Mouse (Mus musculus) R1 (cell line): ENCODE measurements at regions not wholly inside any gene's neighbourhood (a gene's known extent, or its start where the extent isn't known, plus 50 kb on each side); places are given as distances from the start of the nearest gene placed in this dataset.

Source experiments
- DNase-seq: peaks from one replicate; pipeline ENCODE4 v3.0.0-alpha.2; 2018; ENCODE audit warnings: low read depth, low spot score

GRCm38 (mm10) chr15:52095629-52096190 is 1789.0 kb upstream of the Gm7489 start:
- DNase-seq = no peak

GRCm38 (mm10) chr15:52108761-52109160 is 1775.9 kb upstream of the Gm7489 start:
- DNase-seq = no peak

- DNase-seq = no peak
Measured at GRCm38 (mm10) chr15:52114368-52115036, 1770.2 kb upstream of the Gm7489 start.

GRCm38 (mm10) chr15:52136693-52137092 is 1748.0 kb upstream of the Gm7489 start:
- DNase-seq = no peak

GRCm38 (mm10) chr15:52153421-52153820 is 1731.3 kb upstream of the Gm7489 start:
- peak; percentile 65 for DNase-seq

- no peak for DNase-seq
Measured at GRCm38 (mm10) chr15:52155784-52156183, 1728.9 kb upstream of the Gm7489 start.

- no peak for DNase-seq
Measured at GRCm38 (mm10) chr15:52156779-52157178, 1727.9 kb upstream of the Gm7489 start.

- DNase-seq = peak; percentile 54
Measured at GRCm38 (mm10) chr15:52160181-52161088, 1724.3 kb upstream of the Gm7489 start.

GRCm38 (mm10) chr15:52161089-52161442 is 1723.6 kb upstream of the Gm7489 start:
- no peak for DNase-seq

- DNase-seq = no peak
Measured at GRCm38 (mm10) chr15:52161568-52162316, 1723.0 kb upstream of the Gm7489 start.

GRCm38 (mm10) chr15:52166144-52166543 is 1718.6 kb upstream of the Gm7489 start:
- DNase-seq = no peak

- no peak for DNase-seq
Measured at GRCm38 (mm10) chr15:52166595-52167443, 1717.9 kb upstream of the Gm7489 start.

GRCm38 (mm10) chr15:52167811-52168210 is 1716.9 kb upstream of the Gm7489 start:
- no peak for DNase-seq

- no peak for DNase-seq
Measured at GRCm38 (mm10) chr15:52176951-52177350, 1707.8 kb upstream of the Gm7489 start.

GRCm38 (mm10) chr15:52178668-52179067 is 1706.0 kb upstream of the Gm7489 start:
- no peak for DNase-seq

GRCm38 (mm10) chr15:52179379-52179778 is 1705.3 kb upstream of the Gm7489 start:
- DNase-seq = no peak

- no peak for DNase-seq
Measured at GRCm38 (mm10) chr15:52191176-52191575, 1693.5 kb upstream of the Gm7489 start.

GRCm38 (mm10) chr15:52207271-52207670 is 1677.4 kb upstream of the Gm7489 start:
- DNase-seq = no peak

- no peak for DNase-seq
Measured at GRCm38 (mm10) chr15:52232442-52232841, 1652.3 kb upstream of the Gm7489 start.

GRCm38 (mm10) chr15:52236220-52236619 is 1648.5 kb upstream of the Gm7489 start:
- no peak for DNase-seq

- DNase-seq = no peak
Measured at GRCm38 (mm10) chr15:52242890-52243289, 1641.8 kb upstream of the Gm7489 start.
